In genomic region chr3:88425708-88426420, GRCm38 (mm10) we compare ENCODE assay signal across 11 mouse cellular contexts. TPM values are rescaled to one million over a fixed set of nuclear protein-coding genes. Genes with fewer than 3 reads are reported as not detected.
DNase-seq lines count a peak whose midpoint lies in the region; ATAC-seq and TF ChIP-seq lines count a peak whose summit lies in the region.
"Had no signal": no experiment of that assay in that cellular context is flagged by ENCODE, and none has a peak within 500 bp of the region (broad histone marks: within the 10 kb centered on the region; RNA-seq: fewer than 3 reads in every experiment).

No protein-coding gene starts in this region.

- no peak for TF ChIP-seq CTCF in midbrain, postnatal 0 days (IDR thresholded peaks at IDR 0.05)

- no peak for ATAC-seq in lung, embryonic 15.5 days (ENCODE audit: borderline replicate concordance, extremely low read depth, low FRiP score, low TSS enrichment)
- ATAC-seq in kidney, embryonic 16.5 days (ENCODE audit: low FRiP score, low TSS enrichment): no peak
- ATAC-seq in midbrain, postnatal 0 days (ENCODE audit: low FRiP score): no peak

- no peak for DNase-seq in heart, embryonic 10.5 days (ENCODE audit: low spot score)
- DNase-seq in heart, adult 9 months (ENCODE audit: low spot score in 2 of 2): no peak
- no peak for DNase-seq in lung, postnatal 14 days
- no peak for DNase-seq in midbrain, postnatal 0 days (ENCODE audit: low spot score)
- no peak for DNase-seq in embryo, embryonic 11 days
- DNase-seq in cerebellum, adult 9-10 months: no peak

- peaks cover 23% of the 10 kb centered on the region for H3K4me1 ChIP-seq in heart, embryonic 10.5 days
- peaks cover 19% of the 10 kb centered on the region for H3K4me1 ChIP-seq in lung, embryonic 15.5 days
- H3K4me1 ChIP-seq in kidney, embryonic 16.5 days (ENCODE audit: insufficient read depth, low read length): peaks cover 16% of the 10 kb centered on the region
- H3K4me1 ChIP-seq in midbrain, postnatal 0 days (ENCODE audit: insufficient read depth, low read length): peaks cover 16% of the 10 kb centered on the region; the same call in 1 of the 2 replicates

- H3K9ac ChIP-seq in lung, embryonic 15.5 days: 0 out of 2 replicates have a peak overlapping the region, but pooled peaks have one; percentile 24
- no peak overlapping the region for H3K9ac ChIP-seq in kidney, embryonic 16.5 days (replicated peaks; ENCODE audit: low read length)
- H3K9ac ChIP-seq in midbrain, postnatal 0 days (replicated peaks; ENCODE audit: low read length, poor library complexity, severe bottlenecking): no peak overlapping the region

- peak overlapping the region; percentile 81; the same call in 1 of the 2 replicates for H3K27ac ChIP-seq in heart, embryonic 10.5 days
- H3K27ac ChIP-seq in lung, embryonic 15.5 days: no peak overlapping the region
- peak overlapping the region; percentile 68 for H3K27ac ChIP-seq in kidney, embryonic 16.5 days (ENCODE audit: low read length)
- H3K27ac ChIP-seq in midbrain, postnatal 0 days (ENCODE audit: low read depth, low read length): no peak overlapping the region

- peak overlapping the region; percentile 87 for H3K4me2 ChIP-seq in lung, embryonic 15.5 days
- H3K4me2 ChIP-seq in kidney, embryonic 16.5 days (replicated peaks; ENCODE audit: low read depth, low read length): peak overlapping the region; percentile 95; the same call in 1 of the 2 replicates
- peak overlapping the region; percentile 28; the same call in 1 of the 2 replicates for H3K4me2 ChIP-seq in midbrain, postnatal 0 days (ENCODE audit: low read depth, low read length, poor library complexity, severe bottlenecking)

- H3K9me3 ChIP-seq in heart, embryonic 10.5 days: no peaks in the 10 kb centered on the region
- H3K9me3 ChIP-seq in lung, embryonic 15.5 days: no peaks in the 10 kb centered on the region
- no peaks in the 10 kb centered on the region for H3K9me3 ChIP-seq in kidney, embryonic 16.5 days (ENCODE audit: low read length)
- H3K9me3 ChIP-seq in midbrain, postnatal 0 days (ENCODE audit: low read length): no peaks in the 10 kb centered on the region

- H3K36me3 ChIP-seq in heart, embryonic 10.5 days: peaks cover 8% of the 10 kb centered on the region
- peaks cover 1% of the 10 kb centered on the region; the same call in 1 of the 2 replicates for H3K36me3 ChIP-seq in lung, embryonic 15.5 days
- H3K36me3 ChIP-seq in kidney, embryonic 16.5 days (ENCODE audit: insufficient read depth, low read length): peaks cover 5% of the 10 kb centered on the region
- H3K36me3 ChIP-seq in midbrain, postnatal 0 days (ENCODE audit: insufficient read depth, low read length): peaks cover 8% of the 10 kb centered on the region

- H3K4me3 ChIP-seq in heart, embryonic 10.5 days: peak overlapping the region; percentile 91; the same call in 1 of the 2 replicates
- H3K4me3 ChIP-seq in lung, embryonic 15.5 days: no peak overlapping the region
- H3K4me3 ChIP-seq in kidney, embryonic 16.5 days (ENCODE audit: low read length): no peak overlapping the region
- H3K4me3 ChIP-seq in midbrain, postnatal 0 days (ENCODE audit: low read depth, low read length): no peak overlapping the region

- WGBS in heart, embryonic 10.5 days: 84% methylated on average over 10 of the region's 10 CpGs
- 84% methylated on average over 10 of the region's 10 CpGs for WGBS in lung, embryonic 15.5 days
- WGBS in kidney, embryonic 16.5 days: 78% methylated on average over 10 of the region's 10 CpGs
- 88% methylated on average over 10 of the region's 10 CpGs for WGBS in midbrain, postnatal 0 days

- no peaks in the 10 kb centered on the region for H3K27me3 ChIP-seq in heart, embryonic 10.5 days (ENCODE audit: insufficient read depth, poor library complexity, severe bottlenecking)
- no peaks in the 10 kb centered on the region for H3K27me3 ChIP-seq in lung, embryonic 15.5 days
- H3K27me3 ChIP-seq in kidney, embryonic 16.5 days (ENCODE audit: insufficient read depth, low read length): no peaks in the 10 kb centered on the region
- no peaks in the 10 kb centered on the region for H3K27me3 ChIP-seq in midbrain, postnatal 0 days (ENCODE audit: insufficient read depth, low read length)

RNA-seq across cellular contexts. Expression of gene Slc25a44, which starts 0.9 kb away (rescaled TPM):
- polyA plus RNA-seq in heart, embryonic 10.5 days (2016; fragmentation: Nextera tagmentation; extraction: Ambion mirVana): 16.8 and 17.5 TPM in 2 replicates
- polyA plus RNA-seq in lung, embryonic 15.5 days (2015; fragmentation: Nextera tagmentation; extraction: Ambion mirVana): 13.9 and 14.8 TPM in 2 replicates
- 21.7 and 22.2 TPM in 2 replicates for polyA plus RNA-seq in kidney, embryonic 16.5 days (2015; fragmentation: Nextera tagmentation; extraction: Ambion mirVana)
- total RNA-seq in midbrain, postnatal 0 days (2014; rRNA removed): 62.5 and 63.8 TPM in 2 replicates
- polyA plus RNA-seq in midbrain, postnatal 0 days (2015; fragmentation: Nextera tagmentation; extraction: Ambion mirVana): 35.9 and 38.7 TPM in 2 replicates

RNA-seq across cellular contexts. Expression of gene Pmf1, which starts 15.7 kb away (rescaled TPM):
- polyA plus RNA-seq in heart, embryonic 10.5 days (2016; fragmentation: Nextera tagmentation; extraction: Ambion mirVana): 131 and 149 TPM in 2 replicates
- polyA plus RNA-seq in lung, embryonic 15.5 days (2015; fragmentation: Nextera tagmentation; extraction: Ambion mirVana): 158 and 164 TPM in 2 replicates
- polyA plus RNA-seq in kidney, embryonic 16.5 days (2015; fragmentation: Nextera tagmentation; extraction: Ambion mirVana): 144 and 152 TPM in 2 replicates
- total RNA-seq in midbrain, postnatal 0 days (2014; rRNA removed): 20.6 and 25.4 TPM in 2 replicates
- 25.2 and 25.6 TPM in 2 replicates for polyA plus RNA-seq in midbrain, postnatal 0 days (2015; fragmentation: Nextera tagmentation; extraction: Ambion mirVana)

RNA-seq across cellular contexts. Expression of gene Sema4a, which starts 35.1 kb away (rescaled TPM):
- 1.7 and 4.3 TPM in 2 replicates for polyA plus RNA-seq in heart, embryonic 10.5 days (2016; fragmentation: Nextera tagmentation; extraction: Ambion mirVana)
- polyA plus RNA-seq in lung, embryonic 15.5 days (2015; fragmentation: Nextera tagmentation; extraction: Ambion mirVana): 4.5 and 5.3 TPM in 2 replicates
- polyA plus RNA-seq in kidney, embryonic 16.5 days (2015; fragmentation: Nextera tagmentation; extraction: Ambion mirVana): 19.6 and 25.3 TPM in 2 replicates
- total RNA-seq in midbrain, postnatal 0 days (2014; rRNA removed): 52.6 and 62.0 TPM in 2 replicates
- polyA plus RNA-seq in midbrain, postnatal 0 days (2015; fragmentation: Nextera tagmentation; extraction: Ambion mirVana): 42.1 and 44.2 TPM in 2 replicates

RNA-seq across cellular contexts. Expression of gene Bglap, which starts 41.6 kb away (rescaled TPM):
- not detected in 2 replicates for polyA plus RNA-seq in heart, embryonic 10.5 days (2016; fragmentation: Nextera tagmentation; extraction: Ambion mirVana)
- 0.53 TPM in 1 of 2 replicates, not detected in the other for polyA plus RNA-seq in lung, embryonic 15.5 days (2015; fragmentation: Nextera tagmentation; extraction: Ambion mirVana)
- 0.56 TPM in 1 of 2 replicates, not detected in the other for polyA plus RNA-seq in kidney, embryonic 16.5 days (2015; fragmentation: Nextera tagmentation; extraction: Ambion mirVana)
- not detected in 2 replicates for total RNA-seq in midbrain, postnatal 0 days (2014; rRNA removed)
- polyA plus RNA-seq in midbrain, postnatal 0 days (2015; fragmentation: Nextera tagmentation; extraction: Ambion mirVana): not detected in 2 replicates
- total RNA-seq: heart, postnatal 4 days had no signal
- polyA plus RNA-seq: stomach, embryonic 14.5 days had no signal

RNA-seq across cellular contexts. Expression of gene Bglap2, which starts 47.4 kb away (rescaled TPM):
- polyA plus RNA-seq in heart, embryonic 10.5 days (2016; fragmentation: Nextera tagmentation; extraction: Ambion mirVana): not detected in 2 replicates
- polyA plus RNA-seq in lung, embryonic 15.5 days (2015; fragmentation: Nextera tagmentation; extraction: Ambion mirVana): not detected in 2 replicates
- polyA plus RNA-seq in kidney, embryonic 16.5 days (2015; fragmentation: Nextera tagmentation; extraction: Ambion mirVana): not detected in 2 replicates
- not detected in 2 replicates for total RNA-seq in midbrain, postnatal 0 days (2014; rRNA removed)
- polyA plus RNA-seq in midbrain, postnatal 0 days (2015; fragmentation: Nextera tagmentation; extraction: Ambion mirVana): 0.51 TPM in 1 of 2 replicates, not detected in the other
- total RNA-seq: heart, postnatal 4 days; left cerebral cortex, postnatal 25 days had no signal
- polyA plus RNA-seq: stomach, embryonic 14.5 days had no signal

Comparison
In these comparisons a context has a peak if more than half of its experiments do, and no peak if none do; other contexts are left out.
1. H3K27ac ChIP-seq: peak in heart, embryonic 10.5 days (single experiment) and kidney, embryonic 16.5 days (single experiment); none in lung, embryonic 15.5 days (single experiment) and midbrain, postnatal 0 days (single experiment).
2. H3K4me2 ChIP-seq: peak in every context shown above with its lines; median percentile 95 in kidney, embryonic 16.5 days; 87 in lung, embryonic 15.5 days; 28 in midbrain, postnatal 0 days.